Mouse (Mus musculus): ENCODE data around the gene Cass4. TPM values are rescaled to one million over a fixed set of nuclear protein-coding genes. Genes with fewer than 3 reads are reported as not detected.

Cass4 gene
- total RNA-seq, 2 experiments from 2014 or later: 0.35 to 0.42 TPM

- no peak for DNase-seq (ENCODE audit: low spot score in 2 of 2)
Measured at GRCm38 (mm10) chr2:172384715-172385114, 8.9 kb upstream of the Cass4 start.

- no peak for DNase-seq (ENCODE audit: low spot score in 2 of 2)
Measured at GRCm38 (mm10) chr2:172390341-172390740, 3.3 kb upstream of the Cass4 start.

GRCm38 (mm10) chr2:172392041-172392521 lies 1.5 kb upstream of the Cass4 start:
- peak; percentile 54 to 67 for DNase-seq (ENCODE audit: low spot score in 2 of 2)

- DNase-seq (ENCODE audit: low spot score in 2 of 2): no peak
Measured at GRCm38 (mm10) chr2:172394052-172394392, 428 bp downstream of the Cass4 start.

GRCm38 (mm10) chr2:172394671-172395070 lies 1.1 kb downstream of the Cass4 start:
- DNase-seq (ENCODE audit: low spot score in 2 of 2): no peak

- DNase-seq (ENCODE audit: low spot score in 2 of 2): no peak
Measured at GRCm38 (mm10) chr2:172395961-172396360, 2.4 kb downstream of the Cass4 start.

GRCm38 (mm10) chr2:172399901-172400300 lies 6.3 kb downstream of the Cass4 start:
- DNase-seq (ENCODE audit: low spot score in 2 of 2): no peak

GRCm38 (mm10) chr2:172401116-172401825 lies 7.7 kb downstream of the Cass4 start:
- DNase-seq (ENCODE audit: low spot score in 2 of 2): no peak

- no peak for DNase-seq (ENCODE audit: low spot score in 2 of 2)
Measured at GRCm38 (mm10) chr2:172404239-172404638, 10.6 kb downstream of the Cass4 start.

- no peak for DNase-seq (ENCODE audit: low spot score in 2 of 2)
Measured at GRCm38 (mm10) chr2:172405011-172405410, 11.4 kb downstream of the Cass4 start.

- DNase-seq (ENCODE audit: low spot score in 2 of 2): no peak
Measured at GRCm38 (mm10) chr2:172406173-172406572, 12.6 kb downstream of the Cass4 start.

GRCm38 (mm10) chr2:172407499-172407898 lies 13.9 kb downstream of the Cass4 start:
- DNase-seq (ENCODE audit: low spot score in 2 of 2): no peak

- no peak for DNase-seq (ENCODE audit: low spot score in 2 of 2)
Measured at GRCm38 (mm10) chr2:172410686-172411085, 17.1 kb downstream of the Cass4 start.

- no peak for DNase-seq (ENCODE audit: low spot score in 2 of 2)
Measured at GRCm38 (mm10) chr2:172411091-172411490, 17.5 kb downstream of the Cass4 start.

- DNase-seq (ENCODE audit: low spot score in 2 of 2): no peak
Measured at GRCm38 (mm10) chr2:172412454-172412853, 18.9 kb downstream of the Cass4 start.

GRCm38 (mm10) chr2:172413273-172413672 lies 19.7 kb downstream of the Cass4 start:
- no peak for DNase-seq (ENCODE audit: low spot score in 2 of 2)

GRCm38 (mm10) chr2:172413894-172414293 lies 20.3 kb downstream of the Cass4 start:
- no peak for DNase-seq (ENCODE audit: low spot score in 2 of 2)

- DNase-seq (ENCODE audit: low spot score in 2 of 2): no peak
Measured at GRCm38 (mm10) chr2:172416218-172416617, 22.6 kb downstream of the Cass4 start.

- DNase-seq (ENCODE audit: low spot score in 2 of 2): no peak
Measured at GRCm38 (mm10) chr2:172416876-172417275, 23.3 kb downstream of the Cass4 start.

GRCm38 (mm10) chr2:172418208-172418607 lies 24.6 kb downstream of the Cass4 start:
- no peak for DNase-seq (ENCODE audit: low spot score in 2 of 2)

GRCm38 (mm10) chr2:172430609-172431008 lies 37.0 kb downstream of the Cass4 start:
- DNase-seq (ENCODE audit: low spot score in 2 of 2): no peak

- no peak for DNase-seq (ENCODE audit: low spot score in 2 of 2)
Measured at GRCm38 (mm10) chr2:172433746-172434145, 40.2 kb downstream of the Cass4 start.

- no peak for DNase-seq (ENCODE audit: low spot score in 2 of 2)
Measured at GRCm38 (mm10) chr2:172437371-172437952, 43.9 kb downstream of the Cass4 start.
